Mouse (Mus musculus): ENCODE measurements around the gene Olfr1392.

GRCm38 (mm10) chr11:49329686-49330085 lies 44.6 kb downstream of the Olfr1392 start:
- no peak for TF ChIP-seq CTCF (conservative IDR thresholded peaks at IDR 0.05; ENCODE audit: low read length)
- no peak for TF ChIP-seq POU5F1 (IDR thresholded peaks at IDR 0.05; ENCODE audit: borderline replicate concordance, low read length)

Measured in E14TG2a.4 (cell line).